Mouse (Mus musculus): ENCODE results near the gene Il3ra. TPM values are rescaled to one million over a fixed set of nuclear protein-coding genes. Genes with fewer than 3 reads are reported as not detected.

The Il3ra gene
- total RNA-seq (2015): 8.1 and 9.0 TPM in 2 replicates
- total RNA-seq (2017): 28.2 and 48.3 TPM in 2 replicates

DNA sequence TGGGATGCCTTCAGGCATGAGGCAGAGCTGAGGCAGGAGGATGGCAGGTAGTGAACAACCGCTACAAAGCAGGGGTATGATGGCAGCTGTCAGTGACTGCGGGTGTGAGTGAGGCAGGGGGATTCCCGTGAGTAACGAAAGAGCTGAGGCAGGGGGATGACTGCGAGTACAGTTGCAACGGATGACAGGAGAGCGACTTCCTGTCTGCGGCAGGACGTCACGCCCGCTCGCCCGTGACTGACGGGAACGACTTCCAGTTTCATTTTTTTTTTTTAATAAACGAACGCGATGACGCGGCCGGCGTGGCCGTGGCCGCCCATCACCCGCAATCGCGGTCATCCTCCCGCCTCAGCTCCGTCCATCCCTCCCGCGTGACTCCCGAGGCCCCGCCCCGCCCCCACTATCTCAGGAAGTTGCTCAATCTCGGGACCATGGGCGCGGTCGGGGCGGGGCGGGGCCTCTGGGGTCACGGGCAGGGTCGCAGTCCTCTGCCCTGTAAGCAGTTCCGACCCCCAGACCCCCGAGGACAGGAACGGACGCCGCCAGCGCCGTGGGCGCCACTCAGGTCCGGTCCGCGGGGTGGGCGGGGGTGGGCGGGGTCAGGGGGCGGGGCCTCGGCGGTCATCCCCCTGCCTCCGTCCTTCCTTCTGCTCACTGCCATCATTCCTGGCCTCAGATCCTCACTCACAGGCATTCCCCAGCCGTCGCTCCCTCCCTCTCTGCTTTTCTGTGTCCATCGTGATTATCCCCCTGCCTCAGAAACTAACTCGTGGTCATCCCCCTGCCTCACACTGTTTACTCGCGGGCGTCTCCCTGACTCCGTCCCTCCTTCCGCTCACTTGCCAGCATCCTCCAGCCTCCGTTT is at the start of gene Il3ra:
Gene Il3ra, plus strand, starts transcription at position 328 of the 865 bp plus-strand sequence.
- ATAC-seq (replicated peaks; ENCODE audit: poor library complexity): peak; percentile 41

GRCm38 (mm10) chr14:14308938-14309337 is 37.1 kb upstream of the Il3ra start:
- no peak for ATAC-seq (replicated peaks; ENCODE audit: poor library complexity)

- no peak for ATAC-seq (replicated peaks; ENCODE audit: poor library complexity)
Observed at GRCm38 (mm10) chr14:14309416-14309815, 36.7 kb upstream of the Il3ra start.

DNA sequence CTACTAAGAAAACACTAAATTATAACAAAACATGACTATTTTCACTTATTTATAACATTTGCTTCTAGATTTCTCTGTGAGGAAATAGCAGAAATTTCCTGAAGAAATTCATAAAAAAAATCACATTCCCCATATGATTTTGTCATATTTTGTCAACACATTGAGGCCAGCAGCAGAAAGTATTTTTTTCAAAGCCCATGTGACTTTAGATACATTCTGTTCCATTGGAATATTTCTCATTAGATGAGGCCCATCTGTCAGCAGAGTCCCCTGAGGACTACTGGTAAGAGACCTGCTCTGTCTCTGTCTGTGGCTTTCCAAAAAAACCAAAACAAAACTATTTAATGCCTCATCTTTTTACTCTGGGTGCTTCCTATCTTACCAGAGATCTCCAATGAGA is 23.5 kb upstream of the Il3ra start, which contains the start of gene Olfr31:
Gene Olfr31, plus strand, starts transcription at position 301 of the 400 bp plus-strand sequence.
- no peak for ATAC-seq (replicated peaks; ENCODE audit: poor library complexity)

DNA sequence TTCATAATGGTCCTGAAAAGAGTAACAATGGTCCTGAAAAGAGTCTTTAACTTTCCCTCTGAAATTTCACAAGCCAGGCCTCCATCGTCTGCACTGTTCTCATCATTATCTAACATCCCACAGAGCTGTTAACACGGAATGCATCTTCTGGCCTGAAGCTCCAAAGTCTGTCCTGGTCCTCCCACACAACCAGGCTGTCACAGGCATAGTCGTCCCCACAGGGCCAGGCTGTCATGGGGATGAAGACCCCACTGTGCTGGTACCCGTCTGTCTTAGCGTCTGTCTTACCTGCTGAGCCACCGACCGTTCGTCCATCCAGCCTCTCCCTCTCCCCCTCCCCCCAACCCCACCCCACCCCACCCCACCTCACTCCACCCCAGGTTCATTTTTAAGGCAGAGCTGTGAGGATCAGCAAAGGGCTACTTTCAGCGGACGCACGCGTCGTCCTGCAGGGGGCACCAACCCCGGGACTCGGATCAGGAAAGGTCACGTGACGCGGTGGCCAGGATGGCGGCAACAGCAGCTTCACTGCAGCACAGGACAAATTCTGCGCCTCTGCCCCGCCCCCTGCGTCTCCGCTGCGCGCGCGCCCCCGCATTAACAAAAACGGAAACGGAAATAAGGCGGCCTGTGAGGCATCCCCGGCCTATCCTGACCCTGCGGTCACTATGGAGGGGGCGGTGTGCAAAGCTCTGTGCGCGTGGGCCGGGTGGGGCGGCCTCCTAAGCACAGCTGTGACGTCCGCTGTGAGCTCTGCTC is 783 bp upstream of the Il3ra start:
- ATAC-seq (replicated peaks; ENCODE audit: poor library complexity): peak; percentile 60

- ATAC-seq (replicated peaks; ENCODE audit: poor library complexity): no peak
Observed at GRCm38 (mm10) chr14:14346813-14347100, 682 bp downstream of the Il3ra start.

DNA sequence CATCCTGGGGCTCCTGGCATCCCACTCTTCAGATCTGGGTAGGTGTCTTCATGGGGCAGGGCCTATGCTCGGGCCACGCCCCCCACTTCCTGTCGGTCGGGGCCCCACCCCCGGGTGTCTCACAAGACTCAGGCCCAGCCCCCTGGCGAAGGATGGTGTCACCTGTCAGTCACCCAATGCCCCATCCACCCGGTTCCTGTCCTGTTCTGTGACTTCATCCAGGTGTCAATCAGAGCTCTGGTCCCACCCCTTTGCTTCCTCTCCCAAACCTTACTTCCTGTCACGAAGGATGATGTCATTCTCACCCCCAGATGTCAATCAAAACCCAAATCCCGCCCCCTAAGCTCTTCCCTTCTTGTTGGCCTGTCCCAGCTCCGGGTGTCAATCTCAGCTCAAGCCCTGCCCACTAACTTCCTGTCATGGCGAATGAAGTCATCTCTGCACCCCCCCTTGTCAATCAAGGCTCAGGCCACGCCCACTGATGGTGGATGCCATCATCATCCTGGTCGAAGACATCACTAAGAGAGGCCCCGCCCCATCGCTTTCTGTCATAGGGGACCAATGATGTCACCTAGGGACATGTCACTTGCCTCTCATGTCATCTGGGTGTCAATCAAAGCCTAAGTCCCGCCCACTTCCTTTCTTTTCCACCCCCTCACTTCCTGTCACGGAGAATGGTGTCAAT is 1.2 kb downstream of the Il3ra start:
- peak; percentile 1; the same call in 1 of the 2 replicates for ATAC-seq (replicated peaks; ENCODE audit: poor library complexity)

GRCm38 (mm10) chr14:14347836-14348621 is 2.0 kb downstream of the Il3ra start:
- ATAC-seq (replicated peaks; ENCODE audit: poor library complexity): peak; percentile 6

DNA sequence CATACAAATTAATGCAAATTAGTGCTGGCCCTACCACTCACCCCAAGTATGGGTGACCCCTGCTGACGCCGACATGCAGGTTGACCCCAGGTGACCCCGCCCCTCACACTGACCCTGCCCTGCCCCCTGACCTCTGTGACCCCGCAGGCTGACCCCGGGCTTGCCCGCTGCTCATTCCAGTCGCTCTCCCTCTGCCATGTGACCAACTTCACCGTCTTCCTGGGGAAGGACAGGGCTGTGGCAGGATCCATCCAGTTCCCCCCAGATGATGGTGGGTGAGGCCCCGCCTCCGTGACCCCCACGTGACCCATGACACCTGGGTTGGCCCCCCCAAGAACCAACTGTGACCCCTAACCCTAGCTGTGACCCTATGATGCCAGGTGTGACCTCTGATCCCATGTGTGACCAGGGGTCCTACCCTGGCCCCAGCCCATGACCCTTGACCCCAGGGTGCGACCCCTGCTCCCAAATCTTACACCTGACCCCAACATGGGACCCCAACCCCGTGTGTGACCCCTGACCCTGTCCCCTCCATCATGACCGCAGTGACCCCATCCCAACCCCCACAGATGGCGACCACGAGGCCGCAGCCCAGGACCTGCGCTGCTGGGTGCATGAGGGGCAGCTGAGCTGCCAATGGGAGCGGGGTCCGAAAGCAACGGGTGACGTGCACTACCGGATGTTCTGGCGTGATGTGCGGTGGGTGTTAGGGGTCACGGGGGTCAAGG is 2.8 kb downstream of the Il3ra start:
- ATAC-seq (replicated peaks; ENCODE audit: poor library complexity): no peak

DNA sequence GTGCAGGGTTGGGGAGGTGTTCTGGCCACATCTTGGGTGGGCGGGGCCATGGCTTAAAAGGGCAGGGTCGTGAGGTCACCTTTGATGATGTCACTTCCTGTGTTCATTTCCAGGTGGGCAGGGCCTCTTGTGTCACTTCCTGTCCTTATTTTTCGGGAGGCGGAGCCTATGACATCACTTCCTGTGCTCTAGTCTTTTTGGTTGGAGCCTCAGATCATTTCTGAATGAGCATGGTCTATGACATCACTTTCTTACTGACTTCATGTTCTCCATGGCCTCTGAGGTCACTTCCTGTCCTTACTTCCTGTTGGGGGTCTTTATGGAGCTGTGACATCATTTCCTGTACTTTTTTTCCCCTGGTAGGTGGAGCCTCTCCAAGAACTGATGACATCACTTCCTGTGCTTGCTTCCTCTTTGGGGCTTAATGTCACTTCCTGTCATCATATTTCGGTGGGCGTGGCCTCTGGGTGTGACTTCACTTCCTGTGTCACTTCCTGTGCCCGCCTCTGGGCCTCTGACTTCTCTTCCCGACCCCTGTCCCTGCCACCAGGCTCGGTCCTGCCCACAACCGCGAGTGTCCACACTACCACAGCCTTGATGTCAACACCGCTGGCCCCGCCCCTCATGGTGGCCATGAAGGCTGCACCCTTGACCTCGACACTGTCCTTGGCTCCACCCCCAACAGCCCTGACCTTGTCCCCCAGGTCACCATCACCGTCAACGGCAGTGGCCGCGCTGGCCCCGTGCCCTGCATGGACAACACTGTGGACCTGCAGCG is 3.6 kb downstream of the Il3ra start:
- ATAC-seq (replicated peaks; ENCODE audit: poor library complexity): 0 out of 2 replicates have a peak, but pooled peaks have one; percentile 1

GRCm38 (mm10) chr14:14350263-14351147 is 4.4 kb downstream of the Il3ra start:
- no peak for ATAC-seq (replicated peaks; ENCODE audit: poor library complexity)

DNA sequence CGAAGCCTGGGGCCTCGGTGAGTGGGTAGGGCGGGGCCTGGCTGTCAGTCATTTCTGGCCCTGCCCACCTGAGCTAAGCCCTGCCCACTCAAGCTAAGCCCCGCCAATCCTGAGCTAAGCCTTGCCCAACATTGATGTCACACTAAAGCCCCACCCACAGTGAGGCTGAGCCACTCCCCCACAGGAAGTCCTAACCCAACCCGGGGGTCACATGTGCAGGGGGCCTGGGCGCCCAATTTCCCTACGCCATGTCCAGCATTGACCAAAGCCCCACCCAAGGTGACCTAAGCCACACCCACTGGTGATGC is 5.0 kb downstream of the Il3ra start:
- no peak for ATAC-seq (replicated peaks; ENCODE audit: poor library complexity)

DNA sequence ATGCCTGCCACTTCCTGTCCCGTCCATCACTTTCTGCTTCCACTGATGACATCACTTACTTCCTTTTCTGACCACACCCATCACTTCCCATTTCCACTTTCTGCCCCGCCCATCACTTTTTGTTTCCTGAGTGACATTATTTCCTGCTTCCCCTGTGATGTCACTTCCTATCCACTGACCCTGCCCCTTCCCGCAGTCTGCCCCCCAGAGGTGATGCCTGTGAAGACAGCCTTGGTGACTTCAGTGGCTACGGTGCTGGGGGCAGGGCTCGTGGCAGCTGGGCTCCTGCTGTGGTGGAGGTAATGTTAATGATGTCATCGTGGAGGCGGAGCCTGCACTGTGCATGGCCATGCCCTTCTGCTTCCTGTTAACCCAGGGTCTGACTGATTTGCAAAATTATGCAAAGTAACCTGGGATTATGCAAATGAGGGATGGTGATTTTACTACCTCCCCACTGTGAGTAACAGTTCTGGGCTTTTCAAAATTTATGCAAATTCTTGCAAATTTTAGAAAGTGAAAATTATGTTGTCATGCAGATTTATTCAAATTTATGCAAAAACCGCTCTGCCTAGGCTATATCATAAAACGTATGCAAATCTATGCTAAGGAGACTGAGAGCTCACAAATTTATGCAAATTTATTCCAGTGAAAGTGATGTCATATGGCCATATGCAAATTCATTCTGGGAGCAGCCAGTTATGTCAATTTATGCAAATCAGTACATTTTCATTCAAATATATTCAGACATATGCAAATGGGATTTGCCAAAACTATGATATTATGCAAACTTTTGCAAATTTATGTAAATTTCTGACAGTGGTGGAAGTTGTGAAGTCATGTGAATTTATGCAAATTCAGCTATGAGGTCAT is 5.9 kb downstream of the Il3ra start:
- peak; percentile 3; the same call in 1 of the 2 replicates for ATAC-seq (replicated peaks; ENCODE audit: poor library complexity)

- no peak for ATAC-seq (replicated peaks; ENCODE audit: poor library complexity)
Observed at GRCm38 (mm10) chr14:14352606-14353005, 6.5 kb downstream of the Il3ra start.

DNA sequence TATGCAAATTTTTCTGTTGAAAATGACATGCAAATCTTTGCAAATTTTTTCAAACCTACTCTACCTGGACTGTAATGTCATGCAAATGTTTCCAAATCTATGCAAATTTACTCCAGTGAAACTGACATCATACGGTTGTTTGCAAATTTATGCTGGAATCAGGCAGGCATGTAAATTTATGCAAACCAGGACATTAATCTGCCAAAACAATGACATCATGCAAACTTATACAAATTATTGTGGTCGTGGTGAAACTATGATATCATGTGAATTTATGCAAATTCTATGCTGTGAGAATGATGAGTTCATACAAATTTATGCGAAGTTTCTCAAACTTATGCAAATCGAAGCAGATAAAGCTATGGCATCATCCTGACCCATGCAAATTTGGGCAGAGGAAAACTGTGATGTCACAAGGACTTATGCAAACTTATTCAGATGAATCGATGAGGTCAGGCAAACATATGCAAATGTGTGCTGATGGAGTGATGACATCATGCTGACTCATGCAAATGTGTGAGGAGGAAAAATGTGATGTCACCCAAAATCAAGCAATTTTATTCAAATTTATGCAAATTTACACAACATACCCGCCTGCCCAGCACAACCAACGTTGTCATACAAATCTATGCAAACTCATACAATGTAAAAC is 7.1 kb downstream of the Il3ra start:
- no peak for ATAC-seq (replicated peaks; ENCODE audit: poor library complexity)

DNA sequence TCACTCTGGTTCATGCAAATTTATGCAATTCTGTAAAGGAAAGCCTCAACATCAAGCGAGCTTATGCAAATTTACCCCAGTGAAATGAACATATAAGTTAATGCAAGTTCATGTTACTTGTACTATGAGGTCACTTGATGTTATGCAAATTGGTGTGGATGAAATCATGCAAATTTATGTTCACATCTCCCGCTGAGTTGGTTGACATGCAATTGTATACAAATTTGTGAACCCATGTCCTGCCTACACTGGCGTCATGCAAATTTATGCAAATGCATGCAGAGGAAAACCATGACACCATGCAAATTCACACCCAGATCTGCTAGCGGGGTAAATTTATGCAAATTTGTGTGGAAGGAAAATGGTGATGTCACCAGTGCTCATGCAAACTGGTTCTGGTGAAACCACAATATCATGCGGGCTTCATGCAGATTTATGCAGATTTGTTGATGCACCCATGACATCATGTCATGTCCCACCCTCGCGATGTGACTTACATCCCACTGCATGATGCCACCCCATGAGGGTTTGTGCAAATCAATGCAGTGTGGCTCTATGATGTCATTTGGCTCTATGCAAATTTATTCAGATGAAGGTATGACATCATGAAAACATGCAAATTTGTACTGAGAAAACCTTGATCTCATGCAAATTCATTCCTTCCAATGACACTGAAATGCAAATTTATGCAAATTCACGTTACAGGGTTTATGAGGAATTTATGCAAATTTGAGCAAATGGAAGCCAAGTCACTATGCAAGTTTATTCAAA is 7.8 kb downstream of the Il3ra start:
- ATAC-seq (replicated peaks; ENCODE audit: poor library complexity): no peak
